Mouse (Mus musculus) CH12.LX (cell line): ENCODE results near the gene Ulk4. TPM values are rescaled to one million over a fixed set of nuclear protein-coding genes. Genes with fewer than 3 reads are reported as not detected.

Source experiments
- DNase-seq: peaks from one replicate; pipeline ENCODE4 v3.0.0-alpha.2; 2013; ENCODE audit errors: extremely low read depth
- H3K27ac ChIP-seq: 2 replicates; pipeline ENCODE4 v1.5.1; 2012; ENCODE audit warnings: low read depth, mild to moderate bottlenecking, control low read depth, moderate library complexity; ENCODE audit not compliant: insufficient read depth
- H3K27me3 ChIP-seq: replicated peaks from 2 replicates; pipeline ENCODE3; 2012; ENCODE audit warnings: inconsistent platforms
- H3K36me3 ChIP-seq, 2 experiments: replicated peaks in 1 of 2; 2 replicates each; pipeline versions ENCODE3 to v1.6.1; 2012; ENCODE audit warnings: inconsistent platforms in 1 of 2, low read length in 1 of 2, mild to moderate bottlenecking in 1 of 2, mixed read lengths in 1 of 2, moderate library complexity in 1 of 2; ENCODE audit not compliant: control insufficient read depth in 1 of 2, insufficient read depth in 1 of 2
- H3K4me1 ChIP-seq, 2 experiments: 2 replicates each; pipeline ENCODE4 v1.6.1; 2012; ENCODE audit warnings: inconsistent platforms in 1 of 2, moderate library complexity in 1 of 2; ENCODE audit not compliant: insufficient read depth in 2 of 2, control insufficient read depth in 1 of 2
- H3K4me2 ChIP-seq: 2 replicates; pipeline ENCODE4 v1.6.1; 2012; ENCODE audit warnings: low read depth, mild to moderate bottlenecking, control low read depth; ENCODE audit not compliant: poor library complexity, insufficient read depth, severe bottlenecking
- H3K4me3 ChIP-seq, 3 experiments: fragments of 150-350 bp in 1 of 3; sonication (generic) in 1 of 3; replicated peaks in 1 of 3; 2 replicates each; pipeline versions ENCODE3 to v1.5.1; 2011 to 2012; ENCODE audit warnings: low read depth in 2 of 3, low read length in 2 of 3, mild to moderate bottlenecking in 2 of 3, moderate library complexity in 2 of 3, control low read depth in 1 of 3, improper control_type of control experiment in 1 of 3, inconsistent platforms in 1 of 3, mixed read lengths in 1 of 3; ENCODE audit not compliant: poor library complexity in 1 of 3
- H3K79me2 ChIP-seq: replicated peaks from 2 replicates; pipeline ENCODE4 v1.6.1; 2012; ENCODE audit warnings: mild to moderate bottlenecking, moderate library complexity; ENCODE audit not compliant: control insufficient read depth, poor library complexity, insufficient read depth, severe bottlenecking; ENCODE audit errors: extremely low read depth
- H3K9ac ChIP-seq: 2 replicates; pipeline ENCODE4 v1.6.1; 2012; ENCODE audit warnings: low read depth, mild to moderate bottlenecking, control low read depth, moderate library complexity; ENCODE audit not compliant: insufficient read depth
- H3K9me3 ChIP-seq: replicated peaks from 2 replicates; pipeline ENCODE3; 2012; ENCODE audit warnings: low read length, inconsistent platforms, mixed read lengths
- CHD2 ChIP-seq: IDR thresholded peaks from 2 replicates; pipeline ENCODE4 v1.6.1; 2011; ENCODE audit warnings: low read length, improper control_type of control experiment
- ETS1 ChIP-seq: conservative IDR thresholded peaks from 2 replicates; pipeline ENCODE4 v1.6.1; 2012; ENCODE audit warnings: low read depth, mild to moderate bottlenecking, inconsistent platforms, low read length, improper control_type of control experiment, moderate library complexity
- dilution Hi-C: fragments of 300-500 bp; cut with MboI; formaldehyde crosslinking; loops from 2 replicates; pipeline ENCODE4 v1.14.3; 2020; ENCODE audit warnings: low sequenced_read_pairs; ENCODE audit not compliant: extremely low pct_unique_long_range_greater_than_20kb, extremely low pct_ligation_motif_present
- in situ Hi-C: fragments of 300-500 bp; cut with MboI; formaldehyde crosslinking; loops from 3 replicates; pipeline ENCODE4 v1.14.3; 2019; ENCODE audit warnings: low sequenced_read_pairs, low pct_ligation_motif_present, low pct_unique_long_range_greater_than_20kb, mixed read lengths
- polyA plus RNA-seq: library from polyadenylated mRNA; unstranded; fragments of >175 nt; gene quantifications from 2 replicates; pipeline ENCODE4 v1.2.1, GENCODE M21; 2012; ENCODE audit warnings: low read depth; ENCODE audit not compliant: insufficient read length
- total RNA-seq, 2 experiments: library from RNA; depleted of rRNA; stranded (reverse); fragments of 300-350 nt in 1 of 2; fragments of >200 nt in 1 of 2; gene quantifications; 2 replicates each; pipeline ENCODE4 v1.2.3; 2012 to 2014

Gene Ulk4
- total and polyA plus RNA-seq, 3 experiments: 1.6 to 25.8 (median 18.5) TPM

DNA sequence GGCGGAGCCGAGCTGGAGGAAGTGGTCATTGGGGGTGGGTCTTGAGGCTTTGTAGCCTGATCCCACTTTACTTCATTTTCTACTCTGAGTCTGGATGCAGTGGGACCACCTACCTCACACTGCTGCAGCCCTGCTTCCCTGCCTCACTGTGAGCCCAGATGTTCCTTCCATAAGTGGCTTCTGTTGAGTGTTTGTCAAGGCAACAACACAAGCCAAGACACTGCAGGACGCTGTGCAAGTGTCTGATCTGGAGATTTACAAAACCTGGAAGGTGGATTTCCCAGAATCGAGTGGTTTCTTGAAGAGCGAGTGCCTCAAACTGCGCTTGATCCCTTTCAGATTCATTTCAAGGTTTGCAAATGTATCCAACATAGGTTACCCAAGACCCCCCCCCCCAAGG lies 368.5 kb downstream of the Ulk4 start:
- no peaks in the 10 kb centered on the region for H3K36me3 ChIP-seq
- H3K9ac ChIP-seq: no peak overlapping the region
- no peaks in the 10 kb centered on the region for H3K79me2 ChIP-seq
- no peak overlapping the region for H3K4me2 ChIP-seq
- TF ChIP-seq ETS1: no peak
- no peak for TF ChIP-seq CHD2
- H3K27me3 ChIP-seq: no peaks in the 10 kb centered on the region
- H3K4me3 ChIP-seq: no peak overlapping the region
- dilution Hi-C loops (no loop called here), in situ Hi-C loops (no loop called here)
- no peak for DNase-seq
- H3K27ac ChIP-seq: no peak overlapping the region
- H3K4me1 ChIP-seq: no peaks in the 10 kb centered on the region
- H3K9me3 ChIP-seq: peaks cover 5% of the 10 kb centered on the region

Other genes starting within 250 kb of the Ulk4 start
- 16.5 and 18.1 TPM in 2 replicates for gene Trak1, start 20.3 kb upstream of the Ulk4 start, total RNA-seq (2012; rRNA removed)
- 7.0 and 8.2 TPM in 2 replicates for gene Trak1, start 20.3 kb upstream of the Ulk4 start, total RNA-seq (2014; rRNA removed)
- 24.6 and 28.6 TPM in 2 replicates for gene Trak1, start 20.3 kb upstream of the Ulk4 start, polyA plus RNA-seq
- gene Cck, start 218.5 kb upstream of the Ulk4 start, total RNA-seq (2012; rRNA removed): not detected in 2 replicates
- gene Cck, start 218.5 kb upstream of the Ulk4 start, total RNA-seq (2014; rRNA removed): not detected in 2 replicates
- gene Cck, start 218.5 kb upstream of the Ulk4 start, polyA plus RNA-seq: not detected in 2 replicates